Mouse (Mus musculus): ENCODE results near the gene Caskin2. TPM values are rescaled to one million over a fixed set of nuclear protein-coding genes. Genes with fewer than 3 reads are reported as not detected.

Caskin2 gene
- total and polyA plus RNA-seq, 3 experiments = 6.5 to 10.9 TPM; not detected in 1

DNA sequence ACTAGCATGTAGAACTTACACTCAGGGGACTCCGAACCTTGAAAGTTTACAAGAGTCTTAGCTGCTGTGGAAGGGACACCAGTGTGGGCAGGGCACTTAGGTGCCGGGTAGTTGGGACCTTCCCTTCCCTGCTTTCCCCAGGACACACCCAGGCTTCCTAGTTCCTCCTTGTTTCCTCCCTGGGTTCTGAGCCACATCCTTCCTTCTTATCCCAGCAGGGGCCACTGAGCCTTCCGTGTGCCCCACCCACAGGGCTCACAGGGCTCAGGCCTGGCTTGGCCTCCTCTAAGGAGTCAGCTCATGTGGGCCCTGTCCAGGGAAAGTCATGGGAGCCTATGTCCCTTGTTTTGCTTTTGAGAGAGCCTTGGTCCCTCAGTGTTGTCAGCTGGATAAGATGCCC lies 26.3 kb upstream of the Caskin2 start:
- Histone ChIP-seq H3K36me3 (ENCODE audit: control insufficient read depth in 1 of 2, insufficient read depth in 2 of 2, low read length in 2 of 2) (peaks cover 0 to 19% of the 10 kb centered on the region in 2 experiments; a peak in 2 of 4 replicates), H3K27ac (ENCODE audit: control insufficient read depth, low read depth, low read length) (no peak overlapping the region), H3K4me3 (ENCODE audit: control insufficient read depth in 1 of 2, insufficient read depth in 1 of 2, low read depth in 2 of 2, low read length in 2 of 2) (no peak overlapping the region), H3K79me2 (ENCODE audit: control insufficient read depth, insufficient read depth, low read length, poor library complexity) (no peaks in the 10 kb centered on the region), H3K27me3 (ENCODE audit: control insufficient read depth in 1 of 2, insufficient read depth in 2 of 2, low read length in 2 of 2) (no peaks in the 10 kb centered on the region), H3K4me1 (ENCODE audit: control insufficient read depth in 1 of 2, insufficient read depth in 2 of 2, low read length in 2 of 2) (peaks cover 21 to 42% of the 10 kb centered on the region in 2 experiments), H3K9me3 (replicated peaks; ENCODE audit: insufficient read depth, low read length) (no peaks in the 10 kb centered on the region), H3K9ac (ENCODE audit: control insufficient read depth, low read depth, low read length, poor library complexity, severe bottlenecking) (no peak overlapping the region)
- TF ChIP-seq HCFC1 (IDR thresholded peaks at IDR 0.05; ENCODE audit: low read depth, low read length) (no peak), MYC (IDR thresholded peaks at IDR 0.05; ENCODE audit: low read depth, low read length) (no peak), UBTF (IDR thresholded peaks at IDR 0.05; ENCODE audit: borderline replicate concordance, insufficient read depth, low read depth, low read length) (no peak), GABPA (IDR thresholded peaks at IDR 0.05; ENCODE audit: low read depth, low read length) (no peak), KAT2A (conservative IDR thresholded peaks at IDR 0.05; ENCODE audit: low read depth, low read length) (no peak), RCOR1 (IDR thresholded peaks at IDR 0.05; ENCODE audit: low read depth, low read length) (no peak), EP300 (IDR thresholded peaks at IDR 0.05; ENCODE audit: low read depth in 1 of 2, low read length in 2 of 2) (no peak), TAL1 (IDR thresholded peaks at IDR 0.05; ENCODE audit: low read length) (no peak), MEF2A (IDR thresholded peaks at IDR 0.05; ENCODE audit: extremely low read depth, insufficient replicate concordance, low read depth, low read length, poor library complexity, severe bottlenecking) (no peak), NELFE (IDR thresholded peaks at IDR 0.05; ENCODE audit: low read depth, low read length) (no peak)
- DNase-seq (ENCODE audit: low read depth, low spot score) = no peak

DNA sequence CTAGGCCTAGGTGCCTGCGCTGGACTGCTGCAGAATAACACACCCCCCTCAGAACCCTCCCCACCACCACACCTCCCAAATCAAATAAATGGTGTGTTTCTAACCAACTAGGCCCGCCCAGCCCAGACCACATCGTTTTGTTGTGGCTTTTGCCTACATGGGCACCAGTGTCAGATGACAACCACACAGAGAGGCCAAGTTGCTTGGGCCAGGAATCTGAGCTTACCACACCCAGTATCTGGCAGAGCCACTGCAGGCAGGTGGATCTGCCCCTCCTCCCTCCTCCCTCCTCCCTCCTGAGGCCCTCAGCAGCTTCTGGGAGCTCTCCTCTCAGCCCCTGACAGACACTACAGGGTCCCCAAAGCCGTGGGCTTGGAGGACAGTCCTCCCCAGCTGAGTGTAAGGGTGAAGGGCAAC lies 25.5 kb upstream of the Caskin2 start:
- no peak overlapping the region for H3K27ac ChIP-seq (ENCODE audit: control insufficient read depth, low read depth, low read length)
- H3K36me3 ChIP-seq (ENCODE audit: control insufficient read depth in 1 of 2, insufficient read depth in 2 of 2, low read length in 2 of 2) = peaks cover 0 to 19% of the 10 kb centered on the region in 2 experiments; a peak in 2 of 4 replicates
- H3K9ac ChIP-seq (ENCODE audit: control insufficient read depth, low read depth, low read length, poor library complexity, severe bottlenecking) = no peak overlapping the region
- no peak overlapping the region for H3K4me3 ChIP-seq (ENCODE audit: control insufficient read depth in 1 of 2, insufficient read depth in 1 of 2, low read depth in 2 of 2, low read length in 2 of 2)
- H3K9me3 ChIP-seq (replicated peaks; ENCODE audit: insufficient read depth, low read length) = no peaks in the 10 kb centered on the region
- H3K27me3 ChIP-seq (ENCODE audit: control insufficient read depth in 1 of 2, insufficient read depth in 2 of 2, low read length in 2 of 2) = no peaks in the 10 kb centered on the region
- no peak for TF ChIP-seq POLR2A (IDR thresholded peaks at IDR 0.05; ENCODE audit: control insufficient read depth in 1 of 2, insufficient read depth in 1 of 2, low read depth in 1 of 2, low read length in 2 of 2, poor library complexity in 1 of 2)
- peak; percentile 22; the same call in 1 of the 2 replicates for TF ChIP-seq TAL1 (IDR thresholded peaks at IDR 0.05; ENCODE audit: low read length)
- no peak for TF ChIP-seq SMC3 (IDR thresholded peaks at IDR 0.05; ENCODE audit: low read depth, low read length)
- peak; percentile 70 for TF ChIP-seq MAZ (IDR thresholded peaks at IDR 0.05; ENCODE audit: low read depth, low read length)
- peak; percentile 24; the same call in 1 of the 2 replicates for TF ChIP-seq SIN3A (IDR thresholded peaks at IDR 0.05; ENCODE audit: low read length)
- no peak for TF ChIP-seq CHD1 (IDR thresholded peaks at IDR 0.05; ENCODE audit: low read depth, low read length)
- TF ChIP-seq MYB (IDR thresholded peaks at IDR 0.05; ENCODE audit: low read depth, low read length) = no peak
- TF ChIP-seq MYC (IDR thresholded peaks at IDR 0.05; ENCODE audit: low read depth, low read length) = no peak
- TF ChIP-seq HCFC1 (IDR thresholded peaks at IDR 0.05; ENCODE audit: low read depth, low read length) = no peak
- no peak for TF ChIP-seq ZC3H11A (IDR thresholded peaks at IDR 0.05; ENCODE audit: low read depth, low read length)
- peak; percentile 65 for TF ChIP-seq TCF12 (IDR thresholded peaks at IDR 0.05; ENCODE audit: low read depth, low read length)
- no peak for TF ChIP-seq MAFK (IDR thresholded peaks at IDR 0.05; ENCODE audit: borderline replicate concordance, low read depth, low read length)
- no peak for TF ChIP-seq MAX (IDR thresholded peaks at IDR 0.05; ENCODE audit: low read length)
- TF ChIP-seq RCOR1 (IDR thresholded peaks at IDR 0.05; ENCODE audit: low read depth, low read length) = peak; percentile 72
- no peak for TF ChIP-seq ZMIZ1 (IDR thresholded peaks at IDR 0.05; ENCODE audit: low read depth, low read length)
- no peak for TF ChIP-seq GABPA (IDR thresholded peaks at IDR 0.05; ENCODE audit: low read depth, low read length)
- no peak for TF ChIP-seq NRF1 (IDR thresholded peaks at IDR 0.05; ENCODE audit: insufficient read depth, low read depth, low read length, poor library complexity, severe bottlenecking)
- TF ChIP-seq POLR2AphosphoS2 (IDR thresholded peaks at IDR 0.05; ENCODE audit: low read length) = no peak
- no peak for TF ChIP-seq RAD21 (IDR thresholded peaks at IDR 0.05; ENCODE audit: low read depth, low read length)
- TF ChIP-seq EP300 (IDR thresholded peaks at IDR 0.05; ENCODE audit: low read depth in 1 of 2, low read length in 2 of 2) = peak in 1 of 2 experiments; percentile 48; a peak in 1 of 4 replicates
- no peak for TF ChIP-seq USF2 (IDR thresholded peaks at IDR 0.05; ENCODE audit: borderline replicate concordance in 1 of 2, insufficient read depth in 1 of 2, low read depth in 1 of 2, low read length in 2 of 2)
- TF ChIP-seq BHLHE40 (IDR thresholded peaks at IDR 0.05; ENCODE audit: borderline replicate concordance, low read depth, low read length) = no peak
- TF ChIP-seq ETS1 (IDR thresholded peaks at IDR 0.05; ENCODE audit: low read depth, low read length) = 0 out of 2 replicates have a peak, but pooled peaks have one; percentile 30
- peaks cover 21 to 42% of the 10 kb centered on the region in 2 experiments for H3K4me1 ChIP-seq (ENCODE audit: control insufficient read depth in 1 of 2, insufficient read depth in 2 of 2, low read length in 2 of 2)
- DNase-seq (ENCODE audit: low read depth, low spot score) = peak; percentile 62
- H3K79me2 ChIP-seq (ENCODE audit: control insufficient read depth, insufficient read depth, low read length, poor library complexity) = no peaks in the 10 kb centered on the region

Data from MEL (cell line).